Mouse (Mus musculus) myocyte (in vitro differentiated cells): Measurements from ENCODE around the gene Ralgapa2.

ENCODE experiments used
- TCF3 ChIP-seq: IDR thresholded peaks from one replicate; pipeline ENCODE4 v1.6.1; 2011; ENCODE audit warnings: low read depth, control low read depth; ENCODE audit not compliant: insufficient read length
- USF1 ChIP-seq: IDR thresholded peaks from one replicate; pipeline ENCODE4 v1.6.1; 2011; ENCODE audit warnings: low read depth, mild to moderate bottlenecking, control low read depth, moderate library complexity

DNA sequence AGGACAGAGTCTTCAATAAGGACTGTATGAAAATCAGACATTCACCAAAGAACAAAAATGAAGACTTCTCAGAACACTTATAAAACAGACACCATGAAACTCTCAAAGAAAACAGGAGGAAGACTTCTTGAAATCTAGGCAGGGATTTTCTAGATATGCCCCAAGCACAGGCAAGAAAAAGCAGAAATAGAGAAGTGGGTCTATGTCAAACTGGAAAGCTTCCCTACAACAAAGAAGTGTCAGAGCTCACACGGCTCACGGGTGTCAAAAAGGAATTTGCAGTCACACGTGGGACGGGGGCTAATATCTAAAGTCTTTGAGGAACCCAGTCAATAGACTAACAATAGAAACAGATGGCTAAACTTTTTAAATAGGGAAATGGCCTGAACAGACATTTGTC is 301.2 kb downstream of the Ralgapa2 start:
- TF ChIP-seq TCF3 (no peak), USF1 (no peak)
